Mouse (Mus musculus): ENCODE results near the gene Chaf1b. TPM values are rescaled to one million over a fixed set of nuclear protein-coding genes. Genes with fewer than 3 reads are reported as not detected.

Gene Chaf1b
- 0.31 TPM for polyA plus RNA-seq (2014; fragmentation: Illumina TruSeq; extraction: RNeasy Lipid Tissue Mini Kit (QIAGEN cat#74804); ENCODE audit: low read depth, low replicate concordance)

GRCm38 (mm10) chr16:93883423-93884085 lies at the start of gene Chaf1b:
TSS of gene Chaf1b (plus strand) at chr16:93883901.

Other genes with a start within 250 kb of the Chaf1b start
- 3.4 TPM for gene Cbr3, start 200.7 kb upstream of the Chaf1b start, polyA plus RNA-seq (2014; fragmentation: Illumina TruSeq; extraction: RNeasy Lipid Tissue Mini Kit (QIAGEN cat#74804); ENCODE audit: low read depth, low replicate concordance)
- 13.6 TPM for gene Dop1b, start 172.0 kb upstream of the Chaf1b start, polyA plus RNA-seq (2014; fragmentation: Illumina TruSeq; extraction: RNeasy Lipid Tissue Mini Kit (QIAGEN cat#74804); ENCODE audit: low read depth, low replicate concordance)
- gene Morc3, start 51.8 kb upstream of the Chaf1b start, polyA plus RNA-seq (2014; fragmentation: Illumina TruSeq; extraction: RNeasy Lipid Tissue Mini Kit (QIAGEN cat#74804); ENCODE audit: low read depth, low replicate concordance): 18.3 TPM
- gene Cldn14, start 124.9 kb downstream of the Chaf1b start, polyA plus RNA-seq (2014; fragmentation: Illumina TruSeq; extraction: RNeasy Lipid Tissue Mini Kit (QIAGEN cat#74804); ENCODE audit: low read depth, low replicate concordance): not detected
- not detected for gene Sim2, start 201.0 kb downstream of the Chaf1b start, polyA plus RNA-seq (2014; fragmentation: Illumina TruSeq; extraction: RNeasy Lipid Tissue Mini Kit (QIAGEN cat#74804); ENCODE audit: low read depth, low replicate concordance)

Data from heart, adult 10 weeks (tissue).